Mouse (Mus musculus) C2C12 (cell line): ENCODE measurements around the gene Katnb1. TPM values are rescaled to one million over a fixed set of nuclear protein-coding genes. Genes with fewer than 3 reads are reported as not detected.

Experiments used
- H3K27me3 ChIP-seq: one replicate; pipeline ENCODE4 v1.6.1; 2011; ENCODE audit not compliant: control insufficient read depth, insufficient read depth, insufficient read length
- H3K36me3 ChIP-seq: one replicate; pipeline ENCODE4 v1.6.1; 2011; ENCODE audit not compliant: control insufficient read depth, insufficient read depth
- H3K4me3 ChIP-seq: one replicate; pipeline ENCODE4 v1.5.1; 2011; ENCODE audit warnings: mild to moderate bottlenecking, control low read depth; ENCODE audit not compliant: poor library complexity, insufficient read depth, severe bottlenecking
- H3K79me2 ChIP-seq: one replicate; pipeline ENCODE4 v1.6.1; 2011; ENCODE audit not compliant: control insufficient read depth, insufficient read depth
- H3K79me3 ChIP-seq: one replicate; pipeline ENCODE4 v1.6.1; 2011; ENCODE audit warnings: low read depth, control low read depth
- H3ac ChIP-seq: one replicate; pipeline ENCODE3; 2011; ENCODE audit warnings: low read depth; ENCODE audit not compliant: control insufficient read depth, insufficient read length
- CEBPB ChIP-seq: IDR thresholded peaks from one replicate; pipeline ENCODE4 v1.6.1; 2011; ENCODE audit warnings: low read depth, mild to moderate bottlenecking, control low read depth, moderate library complexity
- CTCF ChIP-seq: IDR thresholded peaks from one replicate; pipeline ENCODE4 v1.5.1; 2011; ENCODE audit not compliant: control insufficient read depth, insufficient read depth, insufficient read length
- FOSL1 ChIP-seq: IDR thresholded peaks from one replicate; pipeline ENCODE4 v1.8.0; 2011; ENCODE audit warnings: mild to moderate bottlenecking, low read length; ENCODE audit not compliant: poor library complexity, insufficient read depth, severe bottlenecking
- MAX ChIP-seq: IDR thresholded peaks from one replicate; pipeline ENCODE4 v1.6.1; 2011; ENCODE audit warnings: mild to moderate bottlenecking, control low read depth
- MYOD1 ChIP-seq: IDR thresholded peaks from one replicate; pipeline ENCODE4 v1.6.1; 2011; ENCODE audit warnings: low read depth; ENCODE audit not compliant: control insufficient read depth, insufficient read length
- MYOG ChIP-seq: IDR thresholded peaks from one replicate; pipeline ENCODE4 v1.6.1; 2011; ENCODE audit not compliant: control insufficient read depth, insufficient read length; ENCODE audit errors: extremely low read depth
- USF1 ChIP-seq: IDR thresholded peaks from one replicate; pipeline ENCODE4 v1.6.1; 2011; ENCODE audit warnings: low read depth, mild to moderate bottlenecking, control low read depth, moderate library complexity
- polyA plus RNA-seq: library from polyadenylated mRNA; unstranded; fragments of >200 nt; fragmentation: generic; extraction: Trizol; gene quantifications from one replicate; pipeline ENCODE4 v1.2.1, GENCODE M21; 2012; ENCODE audit warnings: missing spikeins

The Katnb1 gene
- polyA plus RNA-seq, 1 experiment = 23.7 TPM

GRCm38 (mm10) chr8:95059812-95060533, 21.0 kb upstream of the Katnb1 start:
- H3K79me3 ChIP-seq = no peaks in the 10 kb centered on the region
- no peaks in the 10 kb centered on the region for H3K79me2 ChIP-seq
- peaks cover 3% of the 10 kb centered on the region for H3K27me3 ChIP-seq
- TF ChIP-seq MYOD1 = no peak
- no peak for TF ChIP-seq CEBPB
- no peak for TF ChIP-seq MYOG
- no peak for TF ChIP-seq FOSL1
- no peak for TF ChIP-seq USF1
- no peak for TF ChIP-seq CTCF
- TF ChIP-seq MAX = no peak
- H3K4me3 ChIP-seq = no peak overlapping the region
- no peaks in the 10 kb centered on the region for H3K36me3 ChIP-seq
- no peak overlapping the region for H3ac ChIP-seq

- H3K36me3 ChIP-seq = no peaks in the 10 kb centered on the region
- no peaks in the 10 kb centered on the region for H3K79me3 ChIP-seq
- no peaks in the 10 kb centered on the region for H3K27me3 ChIP-seq
- TF ChIP-seq FOSL1 (no peak), MYOD1 (no peak), MAX (no peak), MYOG (no peak), CTCF (no peak), USF1 (no peak), CEBPB (no peak)
- H3K79me2 ChIP-seq = no peaks in the 10 kb centered on the region
- H3ac ChIP-seq = no peak overlapping the region
- H3K4me3 ChIP-seq = no peak overlapping the region
These were observed 16.5 kb upstream of the Katnb1 start for GRCm38 (mm10) chr8:95064531-95064930.

- no peak for TF ChIP-seq MYOD1
- no peak for TF ChIP-seq FOSL1
- no peak for TF ChIP-seq MYOG
- no peak for TF ChIP-seq CEBPB
- TF ChIP-seq MAX = no peak
- TF ChIP-seq USF1 = no peak
- TF ChIP-seq CTCF = no peak
- Histone ChIP-seq H3K79me2 (no peaks in the 10 kb centered on the region), H3K79me3 (no peaks in the 10 kb centered on the region), H3K36me3 (no peaks in the 10 kb centered on the region), H3ac (no peak overlapping the region), H3K4me3 (no peak overlapping the region), H3K27me3 (no peaks in the 10 kb centered on the region)
These were observed 13.4 kb upstream of the Katnb1 start for GRCm38 (mm10) chr8:95067582-95067981.

- no peaks in the 10 kb centered on the region for H3K79me3 ChIP-seq
- H3K36me3 ChIP-seq = no peaks in the 10 kb centered on the region
- no peak overlapping the region for H3K4me3 ChIP-seq
- H3K79me2 ChIP-seq = no peaks in the 10 kb centered on the region
- no peak overlapping the region for H3ac ChIP-seq
- TF ChIP-seq MYOD1 (no peak), MYOG (no peak), MAX (no peak), CEBPB (no peak), FOSL1 (no peak), USF1 (no peak), CTCF (no peak)
- H3K27me3 ChIP-seq = peaks cover 4% of the 10 kb centered on the region
These were observed 5.5 kb upstream of the Katnb1 start for GRCm38 (mm10) chr8:95075504-95075903.

- TF ChIP-seq MYOG (no peak), CTCF (no peak), CEBPB (no peak), MAX (no peak), MYOD1 (no peak), FOSL1 (no peak), USF1 (no peak)
- Histone ChIP-seq H3K79me2 (no peaks in the 10 kb centered on the region), H3K36me3 (no peaks in the 10 kb centered on the region), H3K4me3 (no peak overlapping the region), H3K79me3 (no peaks in the 10 kb centered on the region), H3ac (no peak overlapping the region), H3K27me3 (peaks cover 4% of the 10 kb centered on the region)
These were observed 4.8 kb upstream of the Katnb1 start for GRCm38 (mm10) chr8:95076151-95076550.
